Mouse (Mus musculus) R1 (cell line): Measurements from ENCODE around the gene Wdr31.
"Not testable (repeated sequence)": the region's sequence is repeated elsewhere in the genome, so short reads cannot be mapped to it uniquely, and the experiment has no call there.

ENCODE experiments used
- DNase-seq: peaks from one replicate; pipeline ENCODE4 v3.0.0-alpha.2; 2018; ENCODE audit warnings: low read depth, low spot score

Wdr31 gene

DNA sequence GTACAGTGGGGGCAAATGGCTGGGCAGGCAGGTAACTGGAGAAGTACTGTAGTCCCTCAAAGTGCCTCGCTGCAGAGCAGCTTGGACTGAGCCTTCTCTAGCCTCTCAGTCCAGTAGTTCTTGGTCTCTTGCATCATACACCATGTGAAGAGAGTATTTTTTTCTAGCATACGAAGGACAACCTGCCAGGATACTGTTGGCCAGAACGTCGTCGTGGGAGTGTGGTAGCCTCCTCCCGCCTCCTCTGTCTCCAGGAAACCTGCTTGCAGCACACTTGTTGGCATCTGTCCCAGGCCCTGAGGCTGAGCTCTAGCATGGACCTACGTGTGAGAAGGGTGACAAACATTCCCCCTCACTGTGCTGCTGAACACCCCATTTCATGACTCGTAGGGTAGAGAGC is 26.1 kb upstream of the Wdr31 start:
- DNase-seq, result no peak

DNA sequence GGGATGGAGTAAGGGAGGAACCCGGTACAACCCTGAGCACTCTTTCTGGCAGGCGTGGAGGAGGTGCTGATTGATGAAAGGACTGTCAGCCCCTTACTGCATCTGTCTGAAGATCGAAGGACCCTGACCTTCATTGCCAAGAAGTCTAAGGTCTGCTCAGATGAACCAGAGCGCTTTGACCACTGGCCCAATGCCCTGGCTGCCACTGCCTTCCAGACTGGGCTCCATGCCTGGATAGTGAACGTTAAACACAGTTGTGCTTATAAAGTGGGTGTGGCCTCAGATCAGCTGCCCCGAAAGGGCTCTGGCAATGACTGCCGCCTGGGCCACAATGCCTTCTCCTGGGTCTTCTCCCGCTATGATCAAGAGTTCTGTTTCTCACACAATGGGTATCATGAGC is 25.2 kb upstream of the Wdr31 start:
- no peak for DNase-seq

DNA sequence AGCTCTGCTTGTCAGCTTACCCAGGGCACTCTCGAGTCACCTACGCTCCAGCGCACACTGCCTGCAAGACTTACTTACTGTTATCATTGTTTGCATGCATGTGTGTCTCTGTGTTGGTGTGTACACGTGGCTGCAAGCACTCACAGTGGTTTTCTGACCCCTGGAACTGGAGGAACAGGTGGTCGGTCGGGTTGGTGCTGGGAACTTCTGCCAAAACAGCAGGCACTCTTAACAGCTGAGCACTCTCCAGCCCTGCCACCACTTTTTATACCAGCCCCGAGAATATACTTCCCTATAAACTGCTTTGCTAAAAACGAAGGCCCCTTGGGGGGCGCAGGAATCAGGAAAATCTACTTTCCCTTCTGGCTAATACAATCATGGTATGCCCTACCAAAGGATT is 23.5 kb upstream of the Wdr31 start:
- no peak for DNase-seq

DNA sequence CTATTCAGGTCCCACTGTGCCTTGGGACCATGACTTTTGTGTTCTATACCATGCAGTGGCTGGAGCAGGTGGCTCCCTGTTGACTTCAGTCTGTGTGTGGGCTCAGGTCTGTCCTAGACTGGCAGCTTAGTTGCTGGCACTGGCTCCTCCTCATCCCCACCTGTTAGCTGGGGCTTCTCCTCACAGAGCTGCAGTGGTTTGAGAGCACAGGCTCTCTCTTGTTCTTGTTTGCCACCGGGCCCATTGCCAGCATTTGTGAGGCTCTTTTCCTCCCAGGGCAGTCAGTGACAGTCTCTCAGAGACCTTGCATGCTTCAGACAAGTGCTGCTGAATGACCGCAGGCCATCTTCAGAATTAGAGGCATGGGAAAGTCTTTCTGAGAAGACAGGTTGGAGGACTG is 22.0 kb upstream of the Wdr31 start:
- no peak for DNase-seq

DNA sequence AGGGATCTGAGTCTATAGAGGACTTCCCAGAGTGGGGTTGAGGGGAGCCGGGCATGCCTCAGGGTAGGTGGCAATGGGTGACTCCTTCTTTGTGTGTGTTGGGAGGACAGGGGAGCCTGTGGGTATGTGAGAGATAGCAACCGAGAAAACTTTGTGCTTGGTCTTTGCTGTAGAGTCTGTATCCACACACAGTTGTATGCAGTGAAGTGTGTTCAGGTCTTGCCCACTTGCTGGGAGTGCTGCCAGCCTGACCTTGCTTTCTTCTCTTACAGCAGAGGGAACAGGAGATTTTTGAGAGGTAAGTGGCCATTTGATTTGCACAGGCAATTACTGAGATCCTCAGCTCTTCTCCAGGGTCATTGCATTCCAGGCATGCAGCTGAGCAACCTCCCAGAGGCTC is 17.2 kb upstream of the Wdr31 start:
- DNase-seq, result no peak

DNA sequence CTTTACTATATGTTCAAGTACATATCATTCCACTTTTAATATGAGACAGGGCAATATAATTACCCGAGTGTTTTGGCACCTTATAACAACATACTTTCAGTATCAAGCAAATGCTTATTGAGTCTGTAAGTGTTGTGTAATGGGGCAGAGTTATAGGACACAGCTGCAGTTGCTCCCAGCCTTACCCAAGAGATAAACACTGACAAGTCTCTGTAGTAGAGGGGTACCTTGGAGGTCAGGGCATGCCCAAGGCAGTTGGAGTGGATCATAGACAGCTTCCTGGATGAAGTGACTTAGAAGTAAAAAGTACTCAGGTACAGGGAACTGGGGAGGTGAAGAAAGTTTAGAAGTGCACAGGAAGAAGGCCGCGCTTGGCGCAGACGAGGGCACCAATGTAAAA is 16.5 kb upstream of the Wdr31 start:
- DNase-seq, result no peak

DNA sequence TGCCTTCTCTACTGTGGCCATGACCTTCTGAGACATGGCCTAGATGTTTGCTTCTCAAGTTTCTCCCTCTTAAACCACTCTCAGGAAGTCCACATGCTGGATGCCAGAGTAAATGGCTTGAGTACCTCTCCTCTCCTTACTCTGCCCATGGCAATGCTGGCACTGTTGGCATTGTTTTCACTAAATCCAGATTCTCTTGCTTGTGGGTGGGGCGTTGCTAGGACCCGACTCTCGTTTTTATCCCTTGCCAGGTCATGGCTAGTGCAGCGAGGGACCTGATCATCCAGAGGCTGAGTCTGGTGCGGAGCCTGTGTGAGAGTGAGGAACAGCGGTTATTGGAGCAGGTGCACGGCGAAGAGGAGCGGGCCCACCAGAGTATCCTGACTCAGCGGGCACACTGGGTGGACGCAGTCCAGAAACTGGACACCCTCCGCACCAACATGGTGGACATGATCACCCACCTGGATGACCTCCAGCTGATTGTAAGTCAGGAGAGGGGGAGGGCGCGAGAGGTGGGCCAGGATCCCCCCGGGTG is 15.5 kb upstream of the Wdr31 start:
- DNase-seq, result no peak

DNA sequence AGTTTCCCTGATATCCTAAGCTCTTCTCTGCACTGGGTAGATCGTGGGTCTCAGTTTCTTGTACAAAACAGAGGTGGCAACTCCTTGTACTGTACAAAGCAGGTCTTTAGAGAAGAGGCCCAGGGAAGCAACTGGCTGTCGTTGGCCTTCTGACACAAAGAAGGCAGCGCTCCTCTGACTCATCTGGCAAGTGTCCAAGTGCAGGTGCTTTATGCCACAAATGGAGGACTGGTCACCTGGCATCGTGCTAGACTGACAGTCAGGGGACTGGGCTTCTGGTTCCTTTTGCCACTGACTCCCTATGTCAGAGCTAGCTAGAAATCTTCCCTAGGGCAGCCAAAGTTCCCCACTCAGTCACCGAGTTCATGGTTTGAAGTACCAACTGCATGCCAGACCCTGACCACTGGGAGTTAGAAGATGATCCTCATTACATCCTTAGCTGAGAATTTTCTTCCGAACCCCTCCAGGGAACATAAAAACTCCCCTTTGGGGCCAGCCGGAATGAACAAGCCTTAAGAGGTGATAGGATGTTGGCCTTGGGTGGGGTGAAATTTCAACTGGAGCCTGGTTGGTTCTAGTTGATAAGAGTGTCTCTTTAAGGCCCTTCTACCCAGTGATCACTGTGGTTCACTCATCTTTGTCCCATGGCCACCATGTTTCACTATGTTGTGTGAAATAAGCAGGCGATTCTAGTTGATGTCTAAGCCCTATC is 14.9 kb upstream of the Wdr31 start:
- no peak for DNase-seq

DNA sequence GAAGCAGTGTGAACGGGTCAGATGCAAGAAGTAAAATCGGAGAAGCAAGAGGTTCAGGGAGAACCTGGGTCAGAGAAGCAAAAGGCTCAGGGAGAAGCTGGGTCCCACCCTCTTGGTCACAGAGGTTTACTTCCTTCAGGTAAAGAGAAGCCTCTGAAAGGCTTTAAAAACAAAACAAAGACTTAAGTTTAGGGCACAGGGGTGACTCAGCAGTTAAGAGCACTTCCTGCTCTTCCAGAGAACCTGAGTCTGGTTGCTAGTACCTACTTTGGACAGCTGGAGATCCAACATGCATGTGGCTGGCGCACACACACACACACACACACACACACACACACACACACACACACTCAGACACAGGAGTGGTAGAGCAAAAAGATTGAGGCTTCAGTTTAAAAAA is 14.2 kb upstream of the Wdr31 start:
- no peak for DNase-seq

DNA sequence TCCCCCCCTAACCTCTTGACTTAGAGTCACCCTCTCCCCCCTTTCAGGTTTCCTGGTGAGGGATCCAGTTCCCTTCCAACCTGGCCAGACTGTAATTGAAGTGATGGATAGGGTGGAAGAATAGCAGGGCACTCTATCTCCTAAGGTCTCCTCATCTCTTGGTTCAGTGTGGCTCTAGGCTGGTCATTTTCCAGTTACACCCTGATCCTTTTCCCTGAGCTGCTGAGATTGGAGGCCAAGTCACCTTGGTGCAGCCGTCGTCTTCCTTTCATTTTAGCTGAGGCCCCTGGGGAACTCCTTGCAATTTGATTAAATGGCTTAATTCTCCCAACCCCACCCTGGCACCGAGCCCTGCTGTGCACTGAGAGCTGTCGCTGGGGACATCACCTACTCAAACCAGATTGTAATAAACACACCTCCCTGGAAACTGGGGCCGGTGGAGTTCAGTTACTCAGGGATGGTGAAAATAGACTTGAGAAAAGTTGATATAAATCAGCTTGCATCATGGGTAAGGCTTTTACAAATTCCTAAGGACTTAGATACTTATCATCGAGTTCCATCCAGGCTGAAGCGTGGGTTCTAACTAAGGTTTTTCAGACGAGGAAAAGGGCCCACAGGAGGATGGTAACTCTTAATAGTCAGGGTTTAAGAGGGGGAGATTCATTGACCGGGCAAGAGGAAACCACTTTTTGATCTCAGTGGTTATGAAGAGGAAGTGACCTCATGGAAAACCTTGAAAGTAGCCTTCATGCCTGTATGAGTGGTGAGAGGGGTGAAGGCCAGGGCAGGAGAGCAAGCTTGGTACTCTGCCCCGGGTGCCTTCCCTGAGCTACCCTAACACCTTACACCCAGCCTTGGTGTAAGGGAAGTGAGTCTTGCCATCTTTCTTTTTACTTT is 10.3 kb upstream of the Wdr31 start:
- DNase-seq, result no peak

DNA sequence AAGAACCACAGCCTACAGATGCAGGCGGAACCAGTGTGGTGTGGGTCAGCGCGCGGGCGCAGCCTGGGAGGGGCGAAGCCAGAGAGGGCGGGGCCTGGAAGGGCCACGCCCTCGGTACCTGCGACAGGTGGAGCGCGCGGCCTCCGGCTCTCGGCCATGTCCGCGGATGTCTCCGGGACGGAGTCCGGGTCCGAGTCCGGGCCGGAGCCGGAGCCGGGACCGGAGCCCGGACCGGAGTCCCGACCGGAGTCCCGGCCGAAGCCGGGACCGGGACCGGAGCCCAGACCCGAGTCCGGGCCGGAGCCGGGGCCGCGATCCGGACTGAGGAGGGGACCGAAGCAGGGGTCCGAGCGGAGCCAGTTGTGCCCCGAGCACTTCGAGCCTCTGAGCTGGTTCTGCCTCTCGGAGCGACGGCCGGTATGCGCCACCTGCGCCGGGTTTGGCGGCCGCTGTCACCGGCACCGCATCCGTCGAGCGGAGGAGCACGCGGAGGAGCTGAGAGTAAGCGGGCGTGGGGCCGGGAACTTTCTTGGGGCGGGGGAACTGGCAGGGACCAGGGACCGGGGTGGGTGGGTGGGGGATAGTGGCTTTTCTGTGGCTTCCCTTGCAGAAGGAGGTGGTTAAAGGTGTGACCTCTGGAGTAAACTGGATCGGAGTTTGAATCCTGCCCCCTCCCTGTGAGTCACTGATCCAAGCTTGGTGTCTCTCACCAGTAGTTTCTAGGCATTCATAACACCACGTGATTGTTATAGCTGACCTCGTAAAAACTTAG is 9.4 kb upstream of the Wdr31 start, which contains the start of gene Bspry:
Gene Bspry (plus strand): TSS at position 117 of the 772 bp plus-strand sequence.
- DNase-seq, result peak; percentile 80

DNA sequence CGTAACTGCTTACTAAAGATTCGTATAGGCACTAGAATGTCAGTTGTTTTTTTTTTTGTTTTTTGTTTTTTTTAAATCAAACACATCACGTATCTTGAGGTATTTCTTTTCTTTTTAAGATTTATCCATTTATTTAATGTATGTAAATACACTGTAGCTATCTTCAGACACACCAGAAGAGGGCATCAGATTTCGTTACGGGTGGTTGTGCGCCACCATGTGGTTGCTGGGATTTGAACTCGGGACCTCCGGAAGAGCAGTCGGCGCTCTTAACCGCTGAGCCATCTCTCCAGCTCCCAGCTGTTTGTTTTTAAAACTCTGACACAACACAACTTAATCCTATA is 8.9 kb upstream of the Wdr31 start:
- not testable (repeated sequence) for DNase-seq

DNA sequence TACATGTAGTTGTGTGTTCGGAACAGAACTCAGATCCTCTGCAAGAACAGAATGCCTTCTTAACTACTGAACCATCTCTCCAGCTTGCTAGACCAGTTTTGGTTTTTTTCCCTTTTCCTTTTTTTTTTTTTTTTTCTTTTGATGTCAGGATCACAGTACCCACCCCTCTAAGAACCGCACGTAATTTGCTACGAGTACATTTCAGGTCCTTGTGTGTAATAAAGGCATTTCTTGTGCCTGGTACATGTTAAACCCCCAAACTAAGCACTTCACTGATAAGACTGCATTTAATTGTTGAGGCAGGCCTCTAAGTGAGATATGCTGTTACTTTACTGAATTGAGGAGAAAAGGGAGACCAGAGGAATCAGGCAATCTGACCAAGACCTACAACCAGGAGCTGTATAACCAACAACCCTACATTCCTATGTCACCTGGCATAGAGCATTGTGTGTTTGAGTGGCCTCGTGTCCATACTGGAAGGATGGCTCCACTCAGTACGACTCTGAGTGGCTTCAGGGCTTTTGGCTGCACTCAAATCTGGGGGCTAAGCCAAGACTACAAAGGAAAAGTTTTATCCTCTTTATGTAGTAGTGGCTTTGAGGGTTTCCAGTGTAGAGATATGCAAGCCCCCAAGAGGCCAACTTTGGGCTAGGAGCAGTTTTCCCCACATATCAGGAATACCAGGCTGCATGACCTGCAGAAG is 7.0 kb upstream of the Wdr31 start:
- DNase-seq, result no peak

DNA sequence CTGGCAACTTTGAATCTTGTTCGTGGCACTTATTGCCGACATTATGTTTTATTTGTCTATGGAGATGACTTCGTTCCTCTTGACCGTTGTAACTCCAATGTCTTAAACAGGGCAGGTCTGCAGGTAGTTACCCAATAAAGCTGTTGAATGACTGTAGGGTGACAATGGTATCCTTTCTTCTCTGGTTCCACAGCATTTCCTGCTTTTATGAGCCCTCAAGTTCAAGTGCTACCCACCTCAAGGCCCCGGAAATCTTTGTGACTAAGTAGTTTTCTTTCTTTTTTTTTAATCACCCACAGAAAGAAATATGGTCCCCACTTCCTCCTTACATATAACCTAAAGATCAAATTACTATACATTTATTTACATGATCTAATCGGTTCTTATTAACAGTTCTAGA is 5.1 kb upstream of the Wdr31 start:
- DNase-seq, result no peak

DNA sequence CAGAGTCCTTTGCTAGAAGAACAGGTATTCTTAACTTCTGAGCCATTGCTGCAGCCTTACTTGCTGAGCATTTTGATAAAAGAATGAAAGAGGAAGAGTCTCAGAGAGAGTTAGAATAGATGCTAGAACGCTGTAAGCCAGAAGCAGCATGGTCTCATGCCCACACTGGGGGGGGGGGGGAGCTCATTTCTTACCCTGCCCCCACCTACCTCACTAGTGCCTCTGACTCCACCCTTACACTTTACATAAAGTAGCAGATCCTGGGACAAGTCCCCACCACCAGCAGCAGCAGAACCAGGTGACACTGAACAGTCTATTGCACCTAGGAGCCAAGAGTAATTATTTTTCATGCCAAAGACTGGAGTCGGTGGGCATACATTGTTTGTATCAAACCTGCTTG is 4.4 kb upstream of the Wdr31 start:
- DNase-seq, result no peak

DNA sequence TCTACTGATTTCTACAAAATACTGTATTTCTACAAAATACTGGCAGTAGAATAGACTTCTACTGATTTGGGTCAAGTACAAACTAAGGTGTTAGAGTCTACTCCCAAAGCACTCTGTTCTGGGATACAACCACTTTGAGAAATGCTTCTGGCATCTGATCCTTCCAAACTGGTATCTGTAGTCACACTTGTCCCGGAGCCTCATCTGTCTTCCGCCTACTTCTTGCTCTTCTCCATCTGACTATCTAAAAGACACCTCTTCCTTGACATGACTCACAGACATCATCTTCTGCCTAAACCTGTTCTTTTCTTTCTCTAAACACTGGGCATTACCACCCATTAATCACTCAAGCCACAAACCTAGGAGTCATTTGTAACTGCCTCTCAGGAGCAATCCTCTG is 1.4 kb upstream of the Wdr31 start:
- no peak for DNase-seq

DNA sequence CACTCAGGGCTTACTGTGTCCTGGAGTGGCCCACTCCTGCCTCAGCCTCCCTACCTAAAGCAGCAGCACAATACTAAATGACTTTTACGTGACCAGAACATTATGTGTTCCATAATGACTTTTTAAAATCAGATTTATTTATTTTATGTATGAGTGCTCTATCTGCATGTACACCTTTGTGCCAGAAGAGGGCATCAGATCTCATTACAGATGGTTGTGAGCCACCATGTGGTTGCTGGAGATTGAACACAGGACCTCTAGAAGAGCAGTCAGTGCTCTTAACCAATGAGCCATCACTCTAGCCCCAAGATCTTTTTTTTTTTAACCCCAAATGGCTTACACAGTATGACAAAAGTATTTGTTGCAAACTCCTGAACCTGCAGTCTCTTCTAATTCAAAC is 2.5 kb downstream of the Wdr31 start:
- DNase-seq, result peak; percentile 65

DNA sequence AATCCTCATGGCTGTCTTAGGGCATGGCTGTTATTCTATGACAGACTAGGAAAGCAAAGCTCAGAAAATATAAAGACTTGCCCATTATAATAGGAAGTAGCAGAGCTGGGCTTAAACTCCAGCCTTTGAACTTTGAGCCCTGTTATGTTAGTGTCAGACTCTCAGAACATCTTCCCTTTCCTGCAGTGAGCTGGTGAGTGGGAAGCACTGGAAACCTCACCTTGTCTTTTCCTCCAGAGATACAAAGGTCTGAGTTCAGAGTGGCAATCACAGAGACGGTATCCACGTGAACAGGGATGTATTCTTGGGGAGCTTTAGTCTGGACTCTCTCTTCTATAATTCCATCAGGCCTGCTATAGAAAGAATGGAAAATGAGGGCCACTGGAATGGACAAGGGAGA is 7.6 kb downstream of the Wdr31 start:
- DNase-seq, result no peak

DNA sequence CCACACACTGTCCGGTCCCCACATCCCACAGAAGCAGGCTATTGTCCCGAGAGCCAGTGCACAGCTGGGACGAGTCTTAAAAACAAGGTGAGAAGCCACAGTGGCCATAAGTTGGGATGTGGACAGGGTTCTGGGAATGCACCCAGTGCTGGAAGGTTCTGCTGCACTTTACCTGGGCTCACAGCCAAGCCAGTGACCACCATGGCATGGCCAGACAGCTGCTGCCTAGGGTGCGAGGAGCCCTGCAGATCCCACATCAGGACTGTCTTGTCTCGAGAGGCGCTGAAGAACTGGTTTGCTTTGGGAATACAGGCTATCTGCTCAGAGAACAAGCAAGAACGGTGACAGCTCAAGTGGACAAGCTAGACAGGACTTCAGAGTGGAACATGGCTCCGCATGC is 10.3 kb downstream of the Wdr31 start:
- no peak for DNase-seq

DNA sequence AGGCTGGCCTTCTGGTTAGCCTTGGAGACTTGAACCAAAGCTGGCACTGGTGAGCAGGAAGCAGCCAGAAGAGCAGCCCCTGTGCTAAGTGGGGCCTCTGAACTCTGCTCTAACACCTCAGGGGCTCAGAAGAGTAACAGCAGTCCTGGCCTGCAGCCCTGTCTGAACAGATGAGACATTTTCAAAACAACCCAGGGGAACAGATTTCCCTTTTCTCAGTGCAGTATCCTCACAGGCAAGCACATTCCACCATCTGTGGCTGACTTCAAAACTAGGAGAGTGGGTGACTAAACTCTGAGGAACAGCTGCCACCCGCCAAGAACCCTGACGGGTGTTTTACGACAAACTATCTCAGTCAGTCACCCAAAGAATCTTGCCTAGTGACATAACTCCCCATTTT is 11.6 kb downstream of the Wdr31 start:
- no peak for DNase-seq

DNA sequence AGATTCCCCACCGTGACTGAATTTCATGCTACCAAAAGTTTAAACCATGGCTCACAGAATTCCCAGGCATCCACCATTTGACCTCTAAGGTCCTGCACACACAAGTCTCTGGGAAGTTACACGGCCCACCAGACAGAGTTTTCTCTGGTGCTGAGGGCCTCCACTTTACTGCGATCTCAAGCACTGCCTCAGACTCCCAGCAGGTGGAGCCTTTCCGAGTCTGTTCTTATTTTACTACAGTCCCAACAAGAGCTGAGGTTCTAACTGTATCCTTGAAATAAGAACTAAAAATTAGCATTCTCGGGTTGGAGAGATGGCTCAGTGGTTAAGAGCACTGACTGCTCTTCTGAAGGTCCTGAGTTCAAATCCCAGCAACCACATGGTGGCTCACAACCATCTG is 15.7 kb downstream of the Wdr31 start:
- DNase-seq, result peak; percentile 63

DNA sequence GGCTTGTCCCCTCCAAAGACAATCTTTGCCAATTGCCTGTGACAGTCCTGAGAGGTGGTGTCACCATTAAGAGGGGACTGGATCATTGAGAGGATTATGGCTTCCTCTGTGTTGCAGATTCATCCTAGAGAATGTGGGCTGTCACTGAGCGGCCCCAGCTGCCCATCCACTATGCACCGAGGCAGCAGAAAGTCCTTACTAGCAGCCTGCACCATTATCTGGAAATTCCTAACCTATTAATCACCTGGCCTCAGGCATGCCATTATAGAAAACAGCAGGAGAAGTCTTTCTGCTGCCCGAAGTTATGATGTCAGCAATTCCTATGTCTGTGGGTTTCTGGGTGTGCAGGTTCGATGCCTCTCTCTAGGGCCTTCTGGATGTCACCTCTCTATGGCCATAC is 29.7 kb downstream of the Wdr31 start:
- no peak for DNase-seq
